Mouse (Mus musculus) hindbrain, embryonic 11.5 days (tissue): ENCODE measurements around the gene Klhl3. TPM values are rescaled to one million over a fixed set of nuclear protein-coding genes. Genes with fewer than 3 reads are reported as not detected.
A peak's percentile ranks its signal among the peaks of the same experiment; 100 is the strongest.
"Not testable (repeated sequence)": the region's sequence is repeated elsewhere in the genome, so short reads cannot be mapped to it uniquely, and the experiment has no call there.

Experiments used
- ATAC-seq: fragments of 200-750 bp; cut with Nextera tagmentation; 2 replicates; pipeline ENCODE4 v1.8.0; 2017; ENCODE audit warnings: mild to moderate bottlenecking, moderate TSS enrichment, moderate library complexity; ENCODE audit not compliant: low FRiP score
- DNase-seq: peaks from one replicate; pipeline ENCODE4 v3.0.0-alpha.2; 2015; ENCODE audit warnings: low spot score
- H3K27ac ChIP-seq: fragments of 300-500 bp; sonication (generic); 2 replicates; pipeline ENCODE4 v1.5.1; 2014; ENCODE audit warnings: mild to moderate bottlenecking, low read depth, low read length
- H3K27me3 ChIP-seq: fragments of 300-500 bp; sonication (generic); 2 replicates; pipeline ENCODE4 v1.6.1; 2014; ENCODE audit warnings: mild to moderate bottlenecking, low read length, moderate library complexity, mixed read lengths; ENCODE audit not compliant: control insufficient read depth, insufficient read depth
- H3K36me3 ChIP-seq: fragments of 300-500 bp; sonication (generic); 2 replicates; pipeline ENCODE4 v1.6.1; 2014; ENCODE audit warnings: mild to moderate bottlenecking, low read length, moderate library complexity, mixed read lengths; ENCODE audit not compliant: control insufficient read depth, insufficient read depth
- H3K4me1 ChIP-seq: fragments of 300-500 bp; sonication (generic); replicated peaks from 2 replicates; pipeline ENCODE4 v1.6.1; 2014; ENCODE audit warnings: low read length, mixed read lengths; ENCODE audit not compliant: control insufficient read depth, insufficient read depth
- H3K4me2 ChIP-seq: fragments of 300-500 bp; sonication (generic); replicated peaks from 2 replicates; pipeline ENCODE4 v1.6.1; 2014; ENCODE audit warnings: mild to moderate bottlenecking, low read depth, low read length
- H3K4me3 ChIP-seq: fragments of 300-500 bp; sonication (generic); 2 replicates; pipeline ENCODE4 v1.5.1; 2014; ENCODE audit warnings: low read depth, low read length
- H3K9ac ChIP-seq: fragments of 300-500 bp; sonication (generic); 2 replicates; pipeline ENCODE4 v1.6.1; 2014; ENCODE audit warnings: low read depth, low read length
- H3K9me3 ChIP-seq: fragments of 300-500 bp; sonication (generic); 2 replicates; pipeline ENCODE4 v1.6.1; 2016; ENCODE audit warnings: low read length; ENCODE audit not compliant: control insufficient read depth
- WGBS: fragments of 180-500 bp; shearing (Covaris S2); extraction: QIAGEN DNeasy Blood & Tissue Kit; methylation state at CpG from one replicate; pipeline ENCODE4 v1.1.7; 2014; 5-methylcytosine and 5-hydroxymethylcytosine counted together
- polyA plus RNA-seq: library from polyadenylated mRNA; unstranded; fragments of >200 nt; fragmentation: Nextera tagmentation; extraction: Ambion mirVana; gene quantifications from 2 replicates; pipeline ENCODE4 v1.2.1, GENCODE M21; 2014

Klhl3 gene
- polyA plus RNA-seq, 1 experiment from 2014 or later: 3.9 TPM

- Histone ChIP-seq H3K9me3 (no peaks in the 10 kb centered on the region), H3K4me2 (peak overlapping the region; percentile 74), H3K36me3 (no peaks in the 10 kb centered on the region), H3K4me1 (no peaks in the 10 kb centered on the region), H3K27ac (no peak overlapping the region), H3K27me3 (no peaks in the 10 kb centered on the region), H3K9ac (no peak overlapping the region), H3K4me3 (peak overlapping the region; percentile 29; the same call in 1 of the 2 replicates)
- WGBS: 54% methylated on average over 5 of the region's 5 CpGs
- DNase-seq: peak; percentile 31
- ATAC-seq: peak; percentile 56
Measured at GRCm38 (mm10) chr13:58149033-58149558, 35.7 kb upstream of the Klhl3 start.

GRCm38 (mm10) chr13:58148256-58148831 lies 35.0 kb upstream of the Klhl3 start:
- DNase-seq (peak; percentile 85), ATAC-seq (peak; percentile 88)
- Histone ChIP-seq H3K4me1 (no peaks in the 10 kb centered on the region), H3K27me3 (no peaks in the 10 kb centered on the region), H3K4me3 (peak overlapping the region; percentile 29), H3K4me2 (peak overlapping the region; percentile 74), H3K36me3 (no peaks in the 10 kb centered on the region), H3K27ac (peak overlapping the region; percentile 30; the same call in 1 of the 2 replicates), H3K9me3 (no peaks in the 10 kb centered on the region), H3K9ac (no peak overlapping the region)
- WGBS: 1% methylated on average over 17 of the region's 17 CpGs

- Histone ChIP-seq H3K36me3 (no peaks in the 10 kb centered on the region), H3K27me3 (no peaks in the 10 kb centered on the region), H3K4me3 (no peak overlapping the region), H3K9me3 (no peaks in the 10 kb centered on the region), H3K4me1 (no peaks in the 10 kb centered on the region), H3K27ac (no peak overlapping the region), H3K4me2 (no peak overlapping the region), H3K9ac (no peak overlapping the region)
- ATAC-seq (no peak), DNase-seq (no peak)
- WGBS: 83% methylated on average over 1 of the region's 1 CpGs
Measured at GRCm38 (mm10) chr13:58147760-58148159, 34.4 kb upstream of the Klhl3 start.

- H3K9ac ChIP-seq, H3K4me1 ChIP-seq, H3K9me3 ChIP-seq, H3K4me3 ChIP-seq, H3K27ac ChIP-seq, H3K36me3 ChIP-seq, H3K27me3 ChIP-seq, ATAC-seq, H3K4me2 ChIP-seq, DNase-seq: not testable (repeated sequence)
- WGBS: 96% methylated on average over 8 of the region's 8 CpGs
Measured at GRCm38 (mm10) chr13:58146603-58147002, 33.2 kb upstream of the Klhl3 start.

- Histone ChIP-seq H3K9ac (no peak overlapping the region), H3K27me3 (no peaks in the 10 kb centered on the region), H3K36me3 (no peaks in the 10 kb centered on the region), H3K27ac (no peak overlapping the region), H3K4me1 (no peaks in the 10 kb centered on the region; the same call in 1 of the 2 replicates), H3K4me3 (no peak overlapping the region), H3K9me3 (no peaks in the 10 kb centered on the region), H3K4me2 (no peak overlapping the region)
- DNase-seq (no peak), ATAC-seq (no peak)
- 54% methylated on average over 3 of the region's 3 CpGs for WGBS
Measured at GRCm38 (mm10) chr13:58131692-58132091, 18.3 kb upstream of the Klhl3 start.

GRCm38 (mm10) chr13:58129687-58130246 lies 16.4 kb upstream of the Klhl3 start:
- DNase-seq (no peak), ATAC-seq (no peak)
- peak overlapping the region; percentile 98 for H3K4me3 ChIP-seq
- H3K9me3 ChIP-seq: no peaks in the 10 kb centered on the region
- no peaks in the 10 kb centered on the region for H3K36me3 ChIP-seq
- no peaks in the 10 kb centered on the region for H3K27me3 ChIP-seq
- 34% methylated on average over 4 of the region's 4 CpGs for WGBS
- H3K27ac ChIP-seq: peak overlapping the region; percentile 97
- peak overlapping the region; percentile 61 for H3K4me2 ChIP-seq
- H3K9ac ChIP-seq: peak overlapping the region; percentile 99
- H3K4me1 ChIP-seq: peaks cover 3% of the 10 kb centered on the region; the same call in 1 of the 2 replicates

GRCm38 (mm10) chr13:58128768-58129671 lies 15.6 kb upstream of the Klhl3 start:
- Histone ChIP-seq H3K4me1 (peaks cover 3% of the 10 kb centered on the region; the same call in 1 of the 2 replicates), H3K9ac (peak overlapping the region; percentile 99), H3K27ac (peak overlapping the region; percentile 97), H3K9me3 (no peaks in the 10 kb centered on the region), H3K36me3 (no peaks in the 10 kb centered on the region), H3K4me3 (peak overlapping the region; percentile 98), H3K4me2 (peak overlapping the region; percentile 61), H3K27me3 (no peaks in the 10 kb centered on the region)
- ATAC-seq: peak; percentile 97
- peak; percentile 95 for DNase-seq
- WGBS: under 1% methylated on average over 59 of the region's 83 CpGs

GRCm38 (mm10) chr13:58128396-58128767 lies 15.0 kb upstream of the Klhl3 start, which contains the start of gene Hnrnpa0:
TSS of gene Hnrnpa0 (minus strand) at chr13:58128556.
- Histone ChIP-seq H3K9ac (peak within 1 kb of the TSS; percentile 99), H3K9me3 (no peaks in the 10 kb centered on the region), H3K4me1 (peaks cover 3% of the 10 kb centered on the region; the same call in 1 of the 2 replicates), H3K4me2 (peak within 1 kb of the TSS; percentile 61), H3K36me3 (no peaks in the 10 kb centered on the region), H3K27ac (peak within 1 kb of the TSS; percentile 97), H3K27me3 (no peaks in the 10 kb centered on the region), H3K4me3 (peak within 1 kb of the TSS; percentile 98)
- DNase-seq (peak; percentile 95), ATAC-seq (peak; percentile 96)
- WGBS: 0% methylated on average over 30 of the region's 62 CpGs
